Mouse (Mus musculus): ENCODE data around the gene Pus10.

DNA sequence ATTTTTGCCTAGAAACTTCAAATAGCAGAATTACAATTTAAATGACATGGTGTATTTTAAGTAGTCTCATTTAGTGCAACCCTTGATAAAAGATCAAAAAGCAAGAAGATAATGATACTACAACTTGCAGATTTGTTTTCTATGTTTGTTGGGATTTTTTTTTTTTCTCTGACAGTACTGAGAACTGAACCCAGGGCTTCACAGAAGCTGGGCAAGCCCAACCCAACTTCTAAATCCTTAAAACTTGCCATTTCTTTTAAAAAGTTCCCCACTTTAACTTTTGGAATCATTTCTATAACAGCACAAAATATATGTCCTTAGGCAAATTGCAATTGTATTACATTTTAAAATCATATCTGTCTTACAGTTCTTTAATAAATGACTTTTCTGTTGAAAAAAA, 103.6 kb downstream of the Pus10 start:
- no peak for TF ChIP-seq GATA1 (IDR thresholded peaks at IDR 0.05; ENCODE audit: borderline replicate concordance, low read length)
- TF ChIP-seq FLI1 (IDR thresholded peaks at IDR 0.05; ENCODE audit: low read length): no peak

Data from megakaryocyte, embryonic 14.5 days (primary cell).